Mouse (Mus musculus) gastrocnemius, postnatal 10 days (tissue): ENCODE results near the gene Myom3. TPM values are rescaled to one million over a fixed set of nuclear protein-coding genes. Genes with fewer than 3 reads are reported as not detected.

Experiments
- DNase-seq: peaks from one replicate; pipeline ENCODE4 v3.0.0; 2021; ENCODE audit warnings: mixed read lengths
- total RNA-seq, 2 experiments: library from RNA; stranded (reverse); gene quantifications; 2 replicates each; pipeline ENCODE4 v1.2.3; 2021

Gene Myom3
- total RNA-seq, 2 experiments from 2014 or later: 47.8 to 59.7 TPM

DNA sequence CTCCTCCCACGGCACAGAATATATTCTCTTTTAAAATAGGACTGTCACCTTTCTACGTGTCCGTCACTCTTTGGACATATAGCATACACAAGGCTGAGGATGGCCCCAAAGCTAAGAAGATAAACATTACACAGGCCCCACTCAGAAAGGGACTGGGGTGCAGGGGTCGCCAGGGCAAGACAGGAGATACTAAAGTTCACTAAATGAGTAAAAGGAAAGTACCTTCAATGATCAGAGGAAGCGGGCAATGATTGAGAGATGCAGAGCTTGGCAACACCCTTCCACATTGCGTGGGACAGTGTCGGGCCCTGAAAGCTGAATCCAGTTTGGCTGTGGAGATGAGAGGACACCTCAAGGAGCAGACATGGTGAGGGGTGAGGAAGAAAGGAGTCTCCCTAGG lies 55.4 kb downstream of the Myom3 start:
- DNase-seq: no peak

DNA sequence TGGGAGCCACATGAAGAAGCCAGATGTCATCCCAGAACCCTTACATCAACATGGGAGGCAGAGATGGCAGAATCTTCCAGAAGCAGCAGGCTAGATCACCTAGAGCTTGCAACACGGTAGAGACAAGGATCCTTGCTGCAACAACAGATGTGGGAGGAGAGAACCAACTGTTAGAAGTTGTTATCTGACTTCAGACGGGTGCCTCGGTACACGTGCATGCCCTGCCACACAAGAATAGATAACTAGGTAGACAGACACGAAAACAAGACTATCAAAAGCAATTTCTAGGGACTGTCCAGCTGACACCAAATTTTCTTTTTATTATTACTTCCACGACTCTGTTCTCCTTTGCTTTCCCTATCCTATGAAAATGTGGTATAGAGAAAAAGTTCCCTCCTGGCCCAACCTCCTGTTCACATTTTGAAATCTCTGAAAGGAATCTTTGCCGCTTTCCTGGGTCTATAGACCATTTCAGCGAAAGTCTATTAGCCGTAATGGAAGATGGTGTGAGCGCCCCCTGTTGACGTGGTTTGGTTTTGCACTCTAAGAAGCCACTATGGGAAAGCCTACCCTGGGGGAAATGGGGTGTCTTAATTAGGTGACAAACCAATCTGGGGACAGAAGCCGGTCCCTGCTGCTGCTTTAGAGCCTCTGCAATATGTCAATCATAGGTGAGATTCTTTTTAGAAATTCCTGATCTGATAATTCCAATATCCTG lies 57.5 kb downstream of the Myom3 start:
- DNase-seq: peak; percentile 43

DNA sequence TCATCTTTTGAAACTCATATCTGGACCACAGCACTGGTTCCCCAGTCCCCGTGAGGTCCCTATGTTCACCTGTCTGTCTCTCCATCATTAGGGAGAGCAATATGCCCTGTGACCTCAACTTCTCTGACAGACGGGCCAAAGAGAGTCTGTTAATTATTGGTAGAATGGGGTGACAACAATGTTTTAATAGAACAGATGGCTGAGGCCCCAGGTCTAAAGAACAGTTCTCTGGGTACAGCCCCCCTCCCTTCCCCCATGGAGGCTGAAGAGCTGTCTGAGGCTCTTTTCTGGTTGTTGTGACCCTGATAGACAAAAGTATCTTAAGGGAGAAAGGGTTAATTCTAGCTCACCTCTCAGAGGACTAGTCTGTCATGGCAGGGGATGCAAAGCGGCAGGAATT lies 58.9 kb downstream of the Myom3 start:
- DNase-seq: no peak

DNA sequence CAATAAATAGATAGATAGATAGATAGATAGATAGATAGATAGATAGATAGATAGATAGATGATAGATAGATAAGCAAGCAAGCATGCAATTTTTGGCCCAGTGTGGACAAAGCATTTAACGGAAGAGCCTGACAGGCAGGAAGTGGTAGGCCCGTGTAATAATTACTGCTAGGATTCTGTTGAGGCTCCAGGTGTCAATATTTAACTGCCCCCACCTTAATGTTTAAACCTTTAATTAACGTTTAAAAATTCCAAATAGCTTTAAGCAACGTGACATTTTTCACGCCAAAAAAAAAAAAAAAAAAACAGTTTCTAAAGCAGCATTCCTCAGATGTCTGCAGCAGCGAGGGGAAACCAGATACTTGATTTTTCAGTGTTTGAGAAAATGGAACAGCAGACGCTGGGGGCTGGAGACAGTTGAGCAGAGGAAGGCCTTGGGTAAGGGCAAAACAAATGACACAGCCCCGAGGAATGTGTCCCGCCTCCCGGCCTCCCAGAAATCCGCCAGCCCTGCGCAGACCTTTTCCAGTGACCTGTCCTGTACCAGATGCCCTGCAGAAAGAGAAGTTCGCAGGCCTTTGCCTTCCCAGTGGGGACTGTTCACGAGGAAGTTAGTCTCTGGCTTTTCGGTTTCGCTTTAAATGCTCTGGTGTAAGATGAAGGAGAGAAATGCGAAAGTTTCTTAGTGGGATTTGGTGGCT lies 60.5 kb downstream of the Myom3 start:
- peak; percentile 44 for DNase-seq

DNA sequence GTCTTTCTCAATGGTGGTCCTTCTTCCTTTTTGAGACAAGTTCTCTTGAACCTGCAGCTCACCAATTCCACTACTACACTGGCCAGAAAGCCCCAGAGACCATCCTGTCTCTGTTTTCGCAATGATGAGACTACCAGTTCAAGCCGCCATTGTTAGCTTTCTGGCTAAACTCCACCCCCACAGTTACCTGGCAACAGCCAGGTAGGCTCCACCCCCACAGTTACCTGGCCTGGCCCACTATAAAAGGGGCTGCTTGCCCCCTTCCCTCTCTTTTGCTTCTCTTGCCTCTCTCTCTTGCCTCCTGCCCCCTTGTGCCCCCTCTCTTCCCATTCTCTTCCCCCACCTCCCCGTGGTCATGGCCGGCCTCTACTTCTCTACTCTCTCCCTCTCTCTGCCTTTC lies 62.3 kb downstream of the Myom3 start:
- no peak for DNase-seq

DNA sequence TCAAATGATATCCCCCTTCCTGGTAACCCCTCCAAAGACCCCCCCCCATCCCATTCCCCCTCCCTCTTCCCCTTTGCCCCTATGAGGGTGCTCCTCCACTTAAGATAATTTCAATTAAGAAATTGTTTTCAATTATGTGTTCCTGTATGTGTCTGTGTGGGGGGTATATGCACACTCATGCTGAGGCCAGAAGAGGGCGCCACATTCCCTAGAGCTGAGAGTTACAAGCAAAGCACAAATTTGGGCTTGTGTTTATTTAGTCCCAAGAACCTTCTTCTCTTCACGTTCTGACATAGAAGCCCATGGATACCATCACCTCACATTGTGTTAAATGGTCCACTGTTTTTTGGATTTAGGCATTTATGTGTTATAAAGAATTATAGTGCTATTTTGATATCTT lies 63.8 kb downstream of the Myom3 start:
- peak; percentile 56 for DNase-seq

DNA sequence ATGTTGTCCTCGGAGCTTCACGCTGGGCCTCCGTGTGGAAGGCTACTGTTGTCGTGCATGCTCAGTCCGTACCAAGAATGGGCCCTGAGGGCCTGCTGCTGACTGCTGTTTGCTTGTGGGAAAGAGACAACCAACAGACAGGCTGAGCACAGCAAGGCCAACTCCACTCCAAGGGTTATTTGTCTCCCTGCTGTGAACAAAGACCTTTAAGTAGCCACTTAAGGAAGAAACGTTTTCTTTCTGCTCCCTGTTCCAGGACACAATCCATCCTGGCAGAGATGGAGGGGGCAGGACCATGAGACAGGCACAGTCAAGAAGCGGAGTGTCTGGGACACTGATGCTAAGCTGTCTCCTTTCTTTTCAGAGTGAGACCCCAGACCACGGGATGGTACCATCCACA lies 64.7 kb downstream of the Myom3 start:
- DNase-seq: no peak

DNA sequence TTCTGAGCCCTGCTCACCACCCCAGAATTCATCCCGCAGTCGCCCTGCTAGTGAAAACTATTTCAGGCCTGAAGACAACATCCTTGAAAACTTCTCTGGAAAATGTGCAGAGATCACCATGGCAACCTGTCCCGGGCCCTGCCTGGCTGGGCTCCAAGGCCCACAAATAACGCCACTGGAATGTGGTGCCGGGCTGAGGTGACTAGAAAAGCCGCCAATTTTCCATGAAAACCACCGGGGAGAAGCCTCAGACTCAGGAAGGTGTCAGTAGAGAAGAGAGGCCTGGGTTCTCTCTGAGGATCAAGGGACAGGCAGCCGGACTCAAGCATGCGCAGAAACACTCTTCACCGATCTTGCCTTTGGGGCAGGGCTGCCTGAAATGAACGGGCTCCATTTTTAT lies 69.0 kb downstream of the Myom3 start:
- DNase-seq: peak; percentile 74

DNA sequence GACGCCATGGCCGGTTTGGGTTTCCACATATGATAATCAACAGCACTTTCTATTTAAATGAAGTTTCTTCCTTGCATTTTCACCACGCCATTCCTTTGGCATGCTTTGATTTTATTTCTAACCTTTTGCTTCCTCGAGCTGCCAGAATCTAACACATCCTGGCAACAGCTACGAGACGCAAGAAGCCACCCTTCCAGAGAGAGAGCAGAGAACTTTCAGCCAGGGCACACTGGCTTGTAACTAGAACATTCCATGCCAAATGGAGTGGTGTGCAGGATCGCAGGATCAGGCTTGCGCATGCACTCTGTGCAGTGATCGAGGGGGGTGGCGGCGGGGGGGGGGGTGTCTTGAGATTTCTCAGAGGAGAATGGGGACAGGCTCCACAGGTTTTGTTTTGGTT lies 72.6 kb downstream of the Myom3 start:
- no peak for DNase-seq

DNA sequence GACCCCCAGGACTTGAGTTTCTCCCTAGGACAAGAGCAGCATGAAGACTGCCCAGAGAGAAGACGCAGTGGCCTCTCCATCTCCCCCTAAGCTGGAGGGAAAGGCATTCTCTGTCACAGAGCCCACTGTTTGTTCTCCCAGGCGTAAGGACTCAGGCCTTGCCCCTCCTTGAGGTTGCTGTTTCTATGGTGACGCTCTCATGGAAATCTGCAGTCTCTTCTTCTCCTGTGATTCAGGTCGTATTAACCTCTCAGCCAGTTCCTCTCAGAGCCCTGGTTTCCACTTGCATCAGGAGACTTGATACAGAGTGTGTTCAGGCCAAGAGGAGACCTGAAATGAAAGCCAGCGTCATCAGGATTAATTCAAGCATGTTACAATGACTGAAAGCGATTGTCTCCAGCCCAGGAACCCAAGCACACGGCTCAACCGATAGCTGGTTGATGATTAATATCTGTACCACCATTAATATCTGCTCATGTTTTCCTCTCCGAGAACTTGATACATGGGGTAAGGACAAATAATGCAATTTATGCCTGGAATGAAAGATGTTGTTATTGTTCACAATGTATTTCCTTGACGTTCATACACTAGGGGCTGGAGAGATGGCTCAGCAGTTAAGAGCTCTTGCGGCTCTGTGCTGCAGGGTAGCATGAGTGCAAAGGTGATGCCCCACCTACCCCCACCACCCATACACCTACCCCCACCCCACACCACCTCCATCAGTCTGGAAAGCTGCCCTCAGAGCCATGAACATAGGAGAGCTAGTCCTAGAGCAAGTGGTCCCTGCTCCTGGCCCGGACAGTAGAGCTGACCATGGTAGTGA lies 74.0 kb downstream of the Myom3 start:
- no peak for DNase-seq

DNA sequence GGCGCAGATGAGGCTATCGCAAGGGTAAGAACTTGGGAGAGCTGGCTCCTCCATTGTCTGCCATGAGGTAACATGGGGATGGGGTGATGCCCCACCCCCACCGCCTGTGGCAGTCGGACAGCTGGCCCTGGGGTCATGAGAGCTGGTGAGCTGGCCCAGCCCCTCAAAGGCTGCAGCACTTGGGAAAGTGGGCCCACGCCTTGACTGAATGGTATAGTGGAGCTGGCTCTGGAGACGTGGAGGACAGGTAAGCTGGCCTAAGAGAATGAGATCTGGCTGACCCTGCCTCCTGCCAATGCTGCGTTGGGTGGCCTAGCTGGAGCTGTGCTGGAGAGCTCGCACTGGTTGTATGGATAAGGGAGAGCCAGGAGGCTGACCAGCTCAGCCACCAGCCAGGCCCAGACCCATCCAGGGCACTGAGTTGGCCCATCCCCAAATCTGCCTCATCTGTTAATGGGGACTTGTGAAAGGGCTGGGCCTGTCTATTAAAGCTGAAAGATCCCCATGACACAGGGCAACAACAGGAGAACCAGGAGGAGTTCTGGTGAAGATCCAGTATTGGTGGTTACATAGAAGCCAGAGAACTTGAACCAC lies 74.7 kb downstream of the Myom3 start:
- no peak for DNase-seq

DNA sequence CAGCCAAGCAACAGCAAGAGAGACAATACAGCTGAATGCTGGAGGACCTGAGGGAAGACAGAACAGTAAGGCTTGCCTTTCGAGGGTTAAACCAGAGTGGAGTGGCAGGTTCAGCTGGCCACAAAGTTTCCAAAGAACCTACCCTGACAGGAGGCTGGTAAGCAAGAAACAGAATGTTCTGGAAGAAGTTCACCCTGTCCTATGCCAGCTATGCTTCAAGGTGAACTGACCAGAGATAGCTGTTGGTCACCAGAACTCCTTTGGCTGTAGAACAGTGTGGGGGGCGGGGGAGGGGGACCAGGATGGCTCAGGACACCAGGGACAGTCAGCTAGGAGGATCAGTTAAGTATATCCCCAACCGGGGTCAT lies 79.4 kb downstream of the Myom3 start:
- DNase-seq: no peak

DNA sequence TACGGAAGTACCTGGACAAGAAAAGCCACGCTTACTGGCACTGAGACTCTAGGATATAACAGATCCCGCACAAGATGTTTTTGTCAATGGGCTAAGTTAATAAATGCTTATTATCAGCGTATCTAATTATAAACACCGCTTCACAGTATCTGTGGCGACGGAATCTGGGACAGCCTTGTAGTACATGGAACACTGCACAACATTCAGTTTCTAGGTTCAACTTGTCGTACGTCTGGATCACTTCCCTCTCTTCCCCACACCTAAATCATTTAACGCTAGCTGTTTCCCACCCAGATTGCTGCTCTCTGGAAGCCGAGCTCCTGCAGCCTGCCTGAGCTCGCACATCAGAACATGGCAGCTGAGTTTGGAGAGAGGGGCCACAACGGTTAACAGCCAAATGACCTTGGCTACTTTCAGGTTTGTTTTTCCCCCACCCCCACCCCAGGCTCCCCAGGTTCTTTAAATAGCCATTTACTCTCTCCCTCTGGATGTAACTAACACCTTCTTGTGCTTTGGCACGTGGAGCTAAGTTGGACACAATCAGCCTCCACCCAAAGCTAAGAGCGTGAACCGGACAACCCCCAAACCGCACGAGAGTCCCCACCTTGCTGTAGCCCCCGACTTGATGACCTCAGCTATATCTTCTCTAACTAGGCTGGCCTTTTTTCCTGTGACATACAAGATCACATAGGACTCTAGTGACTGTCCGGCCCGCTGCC lies 79.9 kb downstream of the Myom3 start:
- DNase-seq: no peak

DNA sequence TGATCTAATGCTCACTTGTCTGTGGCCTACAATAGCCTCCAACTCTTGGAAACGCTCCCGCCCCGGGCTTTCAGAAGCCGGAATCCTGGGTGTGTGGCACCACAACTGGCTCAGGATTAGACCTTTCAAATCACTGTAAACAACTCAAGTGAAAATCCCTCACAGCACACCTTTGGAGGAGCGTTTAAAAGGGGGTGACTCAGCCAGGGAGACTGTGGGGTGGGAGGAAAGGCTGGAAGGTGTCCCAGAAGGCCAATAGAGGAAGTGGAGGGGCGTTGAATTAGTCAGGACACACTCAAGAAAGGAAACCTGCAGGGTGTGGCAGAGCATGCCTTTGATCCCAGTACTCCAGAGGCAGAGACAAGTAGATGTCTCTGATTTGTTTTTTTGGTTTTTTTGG lies 84.9 kb downstream of the Myom3 start:
- no peak for DNase-seq

DNA sequence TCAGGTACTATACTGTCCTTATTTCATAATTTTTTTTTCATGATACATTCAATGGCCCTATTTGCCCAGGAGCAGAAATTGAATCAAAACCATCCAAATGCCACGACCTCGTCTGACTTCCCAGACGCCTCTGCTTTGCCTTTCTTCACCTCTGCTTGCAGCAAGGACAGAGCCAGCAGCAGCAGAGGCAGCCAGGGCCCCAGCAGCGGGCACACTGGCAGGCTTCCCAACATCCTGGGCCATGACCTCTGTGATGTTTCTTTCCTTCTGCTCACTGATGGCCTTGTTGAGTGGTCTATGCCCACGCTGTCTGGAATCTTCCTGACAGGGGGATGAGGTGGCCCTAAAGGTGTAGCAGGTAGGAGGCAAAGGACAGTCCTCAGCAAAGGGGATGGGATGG lies 88.1 kb downstream of the Myom3 start:
- DNase-seq: no peak

DNA sequence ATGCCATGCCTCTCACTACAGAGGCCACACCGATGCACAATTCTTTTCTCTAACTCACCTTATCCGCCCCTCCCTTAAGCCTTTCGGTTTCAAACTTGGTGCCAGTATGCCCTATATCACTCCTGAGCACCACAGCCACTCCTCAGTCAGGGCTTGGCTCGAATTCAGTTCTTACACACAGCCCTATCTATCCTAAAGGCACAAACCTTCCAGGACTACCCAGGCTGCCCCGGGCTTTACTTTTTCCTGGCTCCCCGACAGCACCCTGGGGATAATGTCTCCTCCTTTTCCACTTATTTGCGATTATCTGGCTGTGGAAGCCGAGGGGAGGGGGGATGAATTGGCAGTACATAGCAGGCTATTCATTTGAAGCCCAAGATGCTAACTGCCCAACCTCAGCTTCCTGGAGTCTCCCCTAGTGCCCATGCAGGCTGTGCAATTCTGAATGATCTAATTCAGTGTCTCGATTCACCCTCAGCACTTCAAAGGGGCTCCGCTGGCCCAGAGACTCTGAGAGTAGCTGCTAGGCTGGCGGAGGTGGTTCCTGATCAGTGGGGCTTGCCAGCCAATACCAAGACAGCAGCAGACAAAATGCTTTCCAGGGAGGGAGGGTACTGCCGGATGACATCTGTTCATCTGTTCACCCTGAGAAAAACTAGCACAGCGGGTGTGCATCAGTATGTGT lies 91.0 kb downstream of the Myom3 start:
- DNase-seq: no peak

DNA sequence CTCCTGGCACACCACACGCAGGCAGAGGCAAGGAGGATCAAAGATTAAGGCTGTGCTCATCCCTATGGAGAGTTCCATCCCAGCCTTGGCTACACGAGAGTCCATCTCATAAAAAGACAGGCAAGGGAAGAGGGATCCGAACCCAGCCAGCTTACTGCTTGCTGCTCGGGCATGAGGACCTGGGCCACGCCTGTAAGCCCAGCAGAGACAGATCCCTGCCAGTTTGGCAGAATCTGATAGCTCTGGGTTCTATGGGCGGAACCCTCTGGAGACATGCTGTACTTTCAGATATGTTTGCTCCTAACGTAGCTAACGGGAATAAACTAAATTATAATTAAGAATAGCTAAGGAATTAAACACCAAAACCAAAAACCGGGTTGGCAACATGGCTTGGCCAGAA lies 92.4 kb downstream of the Myom3 start:
- DNase-seq: no peak

DNA sequence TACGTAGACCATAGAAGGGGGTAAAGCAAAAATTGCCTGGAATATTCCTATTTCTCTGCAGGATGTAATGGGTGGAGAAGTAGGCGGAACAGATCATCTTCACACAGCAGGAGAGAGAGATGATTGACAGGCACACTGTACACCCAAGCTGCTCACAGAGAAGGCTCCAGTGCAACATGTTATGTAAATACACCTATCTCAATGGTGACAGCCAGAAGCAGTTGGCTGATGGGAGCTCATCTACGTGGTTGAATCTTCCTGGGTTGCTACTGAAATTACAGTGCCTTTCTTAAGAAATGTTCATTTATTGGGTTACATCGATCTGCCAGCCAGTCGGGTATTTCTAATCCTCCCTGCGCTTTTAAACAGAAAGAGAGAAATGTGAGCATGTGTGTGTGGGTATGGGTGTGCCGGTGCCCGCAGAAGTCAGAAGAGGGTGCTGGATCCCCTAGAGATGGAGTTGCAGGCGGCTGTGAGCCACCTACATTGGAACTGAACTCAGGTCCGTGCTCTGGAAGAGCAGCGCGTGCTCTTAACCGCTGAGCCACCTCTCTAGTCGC lies 94.6 kb downstream of the Myom3 start:
- DNase-seq: no peak

DNA sequence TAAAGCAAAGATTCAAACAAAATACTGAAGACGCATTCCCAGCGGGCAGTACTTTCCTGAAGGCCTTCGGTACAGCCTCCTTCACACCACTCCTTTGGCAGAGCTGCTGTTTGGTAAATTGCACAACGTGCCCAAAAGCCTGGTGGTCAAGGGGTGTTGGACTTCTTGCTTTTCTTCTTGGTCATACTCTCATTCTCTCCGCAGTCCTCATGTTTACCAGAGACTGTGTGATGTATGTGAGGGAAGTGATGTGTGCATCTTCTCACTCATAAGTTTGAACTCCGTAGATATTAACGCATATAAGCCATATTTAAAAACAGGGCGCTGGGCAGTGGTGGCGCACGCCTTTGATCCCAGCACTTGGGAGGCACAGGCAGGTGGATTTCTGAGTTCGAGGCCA lies 95.1 kb downstream of the Myom3 start:
- no peak for DNase-seq

DNA sequence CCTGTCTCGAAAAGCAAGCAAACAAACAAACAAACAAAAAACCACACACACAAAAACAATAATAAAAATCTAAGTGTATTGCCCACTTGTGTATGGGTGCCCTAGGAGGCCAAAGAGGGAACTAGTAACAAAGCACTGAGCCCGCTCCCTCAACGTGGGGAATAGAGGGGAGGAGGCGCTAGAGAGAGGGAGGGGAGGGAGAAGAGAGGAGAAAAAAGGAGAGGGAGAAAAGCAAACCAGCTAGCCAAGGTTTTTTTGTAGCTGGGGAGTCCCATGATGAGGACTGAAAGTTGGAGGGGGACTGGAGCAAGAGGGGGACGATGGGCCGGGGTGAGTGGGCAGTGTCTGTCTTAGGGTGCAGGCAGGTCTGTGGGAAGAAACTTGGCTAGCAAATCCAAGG lies 95.6 kb downstream of the Myom3 start:
- no peak for DNase-seq

DNA sequence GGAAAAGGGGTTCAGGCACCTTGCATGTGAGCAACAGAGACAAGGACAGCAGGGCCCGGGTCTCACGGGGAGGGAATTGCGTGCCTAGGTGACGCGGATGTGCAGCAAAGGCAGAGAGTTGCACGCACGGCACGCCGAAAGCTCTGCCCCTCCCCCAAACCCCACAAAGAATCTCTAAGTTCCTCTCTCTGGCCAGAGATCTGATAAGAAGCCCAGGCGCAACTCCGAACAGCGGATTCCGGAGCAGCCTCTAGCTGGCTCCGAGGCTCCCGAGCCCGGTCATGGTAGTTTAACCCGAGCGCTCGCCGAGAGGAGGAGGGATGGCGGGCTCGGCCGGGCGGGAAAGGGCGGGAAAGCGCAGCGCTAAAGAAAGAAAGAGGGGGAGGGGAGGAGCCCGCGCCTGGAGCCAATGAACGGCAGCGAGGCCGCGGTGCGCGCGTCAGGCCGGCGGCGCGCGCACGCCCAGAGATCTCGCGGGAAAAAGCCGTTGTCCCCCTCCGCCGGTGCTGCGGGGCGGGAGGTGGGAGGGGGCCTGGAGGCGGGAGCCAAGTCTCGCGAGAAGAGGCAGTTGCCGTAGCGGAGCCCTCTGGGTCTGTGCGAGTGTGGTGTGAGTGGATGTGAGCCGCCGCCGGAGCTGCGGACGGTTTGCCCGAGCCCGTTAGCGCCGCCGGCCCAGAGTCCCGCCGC lies 96.2 kb downstream of the Myom3 start, which contains the start of gene Srsf10:
TSS of gene Srsf10 (plus strand) at position 212 of the 687 bp plus-strand sequence.
- peak; percentile 96 for DNase-seq
